Mouse (Mus musculus) spleen, postnatal 10 days (tissue): ENCODE results near the gene Dct.

Experiments
- DNase-seq, 2 experiments: peaks; one replicate each; pipeline ENCODE4 v3.0.0; 2021 to 2022; ENCODE audit warnings: low spot score in 2 of 2

Gene Dct

DNA sequence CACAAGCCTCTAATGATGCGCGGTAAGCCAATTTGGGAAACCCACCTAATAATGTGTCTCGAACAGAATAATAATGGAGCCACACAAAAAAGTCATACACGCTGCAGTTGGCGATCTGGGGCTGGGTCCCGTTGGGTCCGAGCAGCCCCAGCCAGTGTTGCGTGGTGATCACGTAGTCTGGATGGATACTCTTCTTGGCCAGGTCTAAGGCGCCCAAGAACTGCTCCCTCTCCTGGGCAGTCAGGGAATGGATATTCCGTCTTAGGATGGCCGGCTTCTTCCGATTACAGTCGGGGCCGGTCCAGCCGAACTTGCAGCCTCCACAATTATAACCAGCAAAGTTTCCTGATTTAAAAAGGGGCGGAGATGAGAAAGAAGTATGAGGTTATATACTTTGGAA lies 9.1 kb downstream of the Dct start:
- peak in 1 of 2 experiments; percentile 19 for DNase-seq

DNA sequence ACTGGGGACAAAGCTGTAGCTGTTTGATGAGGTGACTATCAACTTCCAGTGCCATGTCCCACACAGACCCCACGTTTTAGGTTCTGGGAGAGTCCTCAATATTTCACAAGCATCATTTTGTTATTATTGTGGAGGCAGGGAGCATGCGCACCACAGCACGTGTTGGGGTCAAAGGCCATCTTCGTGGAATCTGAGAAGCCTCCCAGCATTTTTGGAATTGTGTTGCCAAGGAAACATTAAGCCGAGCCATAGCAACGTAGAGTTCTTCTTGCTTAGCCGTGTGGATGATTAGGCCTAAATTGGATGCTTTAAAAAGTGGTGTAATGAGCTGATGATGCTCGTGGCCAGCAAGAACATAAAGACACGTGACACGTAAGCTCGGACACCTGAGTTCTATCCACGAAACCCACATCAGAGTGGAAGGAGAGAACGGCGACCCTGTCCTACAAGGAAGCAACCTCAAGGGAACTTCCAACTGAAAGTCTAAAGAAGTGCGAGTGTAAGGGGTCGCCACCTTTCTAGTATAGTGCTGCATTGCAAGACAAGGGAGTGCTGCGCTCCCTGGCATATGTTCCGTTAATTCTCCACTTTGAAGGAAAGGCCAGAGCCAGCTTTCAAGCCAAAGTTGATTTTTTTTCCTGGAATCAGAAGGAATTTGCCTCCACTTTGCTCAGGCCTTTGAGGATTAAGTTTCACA lies 9.8 kb downstream of the Dct start:
- DNase-seq: no peak

DNA sequence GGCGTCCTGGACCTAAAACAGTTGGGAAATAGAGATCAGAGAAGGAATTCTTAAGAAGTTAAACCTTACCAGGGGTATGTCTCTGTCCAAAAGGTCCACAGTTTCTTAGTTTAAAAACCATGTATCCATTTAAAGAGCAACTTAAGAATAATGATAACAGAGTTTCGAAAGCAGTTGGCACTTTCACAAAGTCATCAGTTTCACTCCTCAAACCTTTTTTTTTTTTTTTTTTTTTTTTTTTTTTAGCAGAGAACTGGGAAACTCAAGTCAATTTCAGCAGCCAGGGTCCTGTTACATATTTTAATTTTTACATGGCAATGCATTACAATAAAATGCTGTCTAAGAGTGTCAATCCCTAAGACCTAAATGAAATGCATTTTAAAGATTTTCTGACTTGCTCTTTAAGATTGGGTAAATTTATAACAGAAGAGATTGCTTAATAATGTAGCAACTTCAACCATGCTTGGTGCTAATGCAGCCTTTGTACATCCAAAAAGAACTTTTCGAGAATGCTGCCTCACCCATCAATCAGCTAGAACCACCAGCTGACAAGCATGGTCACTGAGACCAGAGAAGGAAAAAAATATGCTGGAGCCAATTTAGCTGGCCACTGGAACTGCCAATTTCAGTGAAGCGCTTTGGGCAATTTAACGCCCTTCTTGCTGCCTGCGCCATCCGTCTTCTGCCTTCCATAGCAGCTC lies 11.3 kb downstream of the Dct start:
- no peak for DNase-seq

DNA sequence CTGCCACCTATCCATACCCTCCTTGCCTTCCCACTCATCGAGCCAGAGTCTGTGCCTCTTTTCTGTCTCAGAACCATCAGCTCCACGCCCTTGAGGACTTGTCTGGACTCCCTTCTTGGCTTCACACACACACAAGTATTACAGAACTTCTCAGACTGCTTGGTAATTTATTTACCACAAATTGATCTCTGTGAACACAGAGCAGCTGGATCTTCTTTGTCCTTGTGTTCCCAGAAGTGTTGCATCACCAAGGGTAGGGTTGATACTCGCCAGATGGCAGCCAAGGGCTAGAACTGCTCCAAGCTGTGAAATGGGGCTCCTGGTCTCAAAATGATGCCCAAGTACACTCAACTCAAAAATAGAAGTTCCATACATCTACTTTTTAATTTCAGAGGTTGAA lies 13.0 kb downstream of the Dct start:
- no peak for DNase-seq

DNA sequence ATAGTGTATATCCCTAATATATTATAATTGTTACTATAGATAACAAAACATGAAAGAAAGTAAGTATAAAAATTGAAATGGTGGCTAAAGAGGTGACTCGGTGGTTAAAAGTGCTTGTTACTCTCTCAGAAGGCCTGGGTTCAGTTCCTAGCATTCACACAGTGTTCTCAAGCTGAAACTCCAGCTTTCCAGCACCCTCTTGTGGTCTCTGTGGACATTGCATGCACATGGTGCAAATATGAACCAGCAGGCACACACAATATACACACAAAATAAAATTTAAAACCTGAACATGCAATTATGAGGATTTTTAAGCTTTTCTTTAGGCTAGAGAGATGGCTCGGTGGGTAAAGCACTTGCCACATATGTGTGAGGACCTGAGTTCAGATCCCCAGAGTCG lies 24.5 kb downstream of the Dct start:
- no peak for DNase-seq

DNA sequence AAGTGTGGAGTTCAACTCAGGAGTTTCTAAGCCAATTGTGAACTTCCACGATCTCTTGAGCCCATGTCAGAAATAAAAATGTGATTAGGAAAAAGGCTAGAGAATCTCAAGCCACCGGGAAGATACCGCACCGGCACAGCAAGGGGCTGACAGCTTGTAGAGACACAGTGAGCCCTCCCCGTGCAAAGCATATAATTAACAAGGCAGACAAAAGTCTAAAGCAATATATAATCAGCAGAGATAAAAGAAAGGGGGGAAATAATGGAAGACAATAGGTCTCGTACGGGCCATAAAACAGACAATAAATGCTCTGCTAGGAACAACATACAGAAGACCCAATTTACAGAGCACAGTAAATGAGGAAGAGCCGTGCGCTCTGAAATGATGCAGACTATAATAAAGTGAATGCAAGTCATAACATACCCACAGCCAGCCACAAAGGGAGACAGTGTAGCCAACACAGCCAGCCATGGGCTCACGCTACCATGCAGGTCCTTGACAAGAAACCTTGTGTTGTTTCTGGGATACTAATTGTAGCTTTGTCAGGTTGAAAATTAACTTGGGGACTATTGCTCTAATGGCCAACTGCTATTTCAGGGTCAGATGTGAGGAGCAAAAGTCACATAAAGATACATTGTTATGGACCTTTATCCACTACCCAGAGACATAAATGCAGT lies 30.0 kb downstream of the Dct start:
- DNase-seq: no peak

DNA sequence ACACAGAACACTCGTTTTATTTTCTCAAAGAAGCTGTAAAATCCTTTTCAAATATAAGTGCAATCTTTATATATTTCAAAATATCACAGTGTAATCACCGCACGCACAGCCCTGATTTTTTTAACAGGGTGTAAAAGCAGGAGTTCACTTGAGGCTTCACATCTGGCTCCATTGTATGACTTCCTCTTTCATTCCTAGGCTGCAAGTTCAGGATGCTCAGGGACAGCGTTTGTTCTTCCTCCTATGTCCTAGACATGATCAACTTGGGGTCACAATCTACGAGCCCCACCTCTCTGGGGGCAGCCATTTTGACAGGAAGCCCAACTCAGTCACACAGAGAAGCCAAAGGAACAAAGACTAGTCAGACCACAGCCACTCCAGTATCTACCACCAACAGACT lies 32.7 kb downstream of the Dct start:
- DNase-seq: no peak

DNA sequence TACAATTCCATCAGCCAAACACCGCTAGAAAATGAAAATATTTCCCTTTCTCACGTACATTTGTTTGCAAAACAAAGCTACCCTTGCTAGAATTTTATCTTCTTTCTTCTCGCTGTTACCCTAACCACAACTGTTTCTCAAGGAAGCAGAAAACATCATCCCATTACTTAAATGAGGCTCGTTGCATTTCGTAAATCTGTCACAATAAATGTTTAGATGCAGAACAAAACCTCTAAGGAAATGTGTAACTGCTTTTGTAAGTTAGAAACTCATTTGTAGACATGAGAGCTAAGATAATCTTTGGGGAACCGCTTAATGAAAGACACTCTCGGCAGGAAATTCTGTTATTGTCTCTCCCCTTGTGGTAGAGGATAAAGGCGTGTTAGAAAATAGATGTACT lies 38.8 kb downstream of the Dct start:
- no peak for DNase-seq

DNA sequence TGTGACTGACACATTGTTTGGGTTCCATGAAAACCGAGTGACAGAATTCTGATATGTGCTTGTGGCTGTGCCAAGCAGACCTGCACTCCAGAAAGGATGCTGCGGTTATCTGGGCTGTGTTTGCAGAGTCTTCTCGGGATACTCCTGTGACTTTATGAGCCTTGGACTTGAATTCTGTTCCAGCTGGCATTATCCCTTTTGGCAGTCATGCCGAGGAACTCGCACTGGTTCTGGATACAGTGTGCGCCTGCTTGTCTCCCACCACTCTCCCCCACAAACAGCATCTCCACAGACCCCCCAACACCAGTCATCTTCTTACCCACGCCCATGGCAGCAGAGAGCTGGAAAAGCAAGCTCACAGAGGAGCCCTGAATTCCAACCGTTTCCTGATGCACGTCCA lies 42.5 kb downstream of the Dct start:
- no peak for DNase-seq

DNA sequence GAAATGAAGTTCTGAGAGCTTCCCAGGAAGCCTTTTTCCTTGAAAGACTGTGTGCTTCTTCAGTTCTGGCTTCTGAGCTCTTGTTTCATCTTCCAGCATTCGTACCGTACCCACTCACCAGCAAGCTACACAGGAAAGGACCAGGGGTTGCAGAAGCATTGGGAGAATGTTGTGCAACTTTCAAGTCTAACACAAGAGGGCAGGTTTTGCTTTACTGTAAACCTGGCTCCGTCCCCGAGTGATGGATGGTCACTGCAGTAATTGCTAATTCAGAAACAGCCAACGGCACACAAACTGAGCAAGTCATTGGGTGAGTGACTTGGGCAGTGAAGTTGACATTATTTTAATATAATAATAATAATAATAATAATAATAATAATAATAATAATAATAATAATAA lies 46.3 kb downstream of the Dct start:
- DNase-seq: no peak

DNA sequence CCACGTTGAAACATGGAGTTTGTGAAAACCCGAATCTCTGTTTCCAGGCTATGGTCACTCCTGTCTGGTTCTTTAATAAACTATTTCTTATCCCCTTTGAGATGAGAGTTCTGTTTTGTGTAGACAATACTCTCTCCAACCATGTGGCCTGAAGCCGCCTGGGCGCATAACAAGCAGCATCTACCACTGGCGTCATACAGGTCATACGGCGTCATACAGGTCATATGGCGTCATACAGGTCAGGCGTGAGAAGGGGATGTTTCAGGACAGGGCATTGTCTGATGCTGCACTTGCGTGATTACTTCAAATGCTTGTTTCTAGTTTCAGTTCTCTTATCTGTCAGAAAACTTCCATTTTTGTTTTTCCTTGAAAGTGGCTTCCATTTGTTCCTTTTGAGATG lies 47.6 kb downstream of the Dct start:
- DNase-seq: no peak

DNA sequence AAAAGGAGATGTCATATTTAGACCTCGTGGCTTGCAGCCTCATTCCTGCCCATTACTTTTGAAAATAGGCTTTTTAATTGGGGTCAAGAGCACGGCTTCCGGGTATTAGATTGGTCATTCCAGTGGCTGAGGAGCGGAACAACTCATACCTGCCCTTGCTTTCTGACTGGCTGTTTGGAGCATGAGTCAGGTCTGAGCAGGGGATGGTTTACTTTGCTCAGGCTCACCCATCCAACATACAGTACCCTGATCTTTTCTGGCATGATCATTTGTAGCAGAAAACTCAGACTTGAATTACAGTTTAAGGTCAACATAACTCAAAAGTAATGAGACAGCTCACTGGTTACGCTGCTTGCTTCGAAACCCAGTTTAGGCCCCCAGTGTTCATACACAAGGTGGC lies 58.2 kb downstream of the Dct start:
- DNase-seq: no peak

DNA sequence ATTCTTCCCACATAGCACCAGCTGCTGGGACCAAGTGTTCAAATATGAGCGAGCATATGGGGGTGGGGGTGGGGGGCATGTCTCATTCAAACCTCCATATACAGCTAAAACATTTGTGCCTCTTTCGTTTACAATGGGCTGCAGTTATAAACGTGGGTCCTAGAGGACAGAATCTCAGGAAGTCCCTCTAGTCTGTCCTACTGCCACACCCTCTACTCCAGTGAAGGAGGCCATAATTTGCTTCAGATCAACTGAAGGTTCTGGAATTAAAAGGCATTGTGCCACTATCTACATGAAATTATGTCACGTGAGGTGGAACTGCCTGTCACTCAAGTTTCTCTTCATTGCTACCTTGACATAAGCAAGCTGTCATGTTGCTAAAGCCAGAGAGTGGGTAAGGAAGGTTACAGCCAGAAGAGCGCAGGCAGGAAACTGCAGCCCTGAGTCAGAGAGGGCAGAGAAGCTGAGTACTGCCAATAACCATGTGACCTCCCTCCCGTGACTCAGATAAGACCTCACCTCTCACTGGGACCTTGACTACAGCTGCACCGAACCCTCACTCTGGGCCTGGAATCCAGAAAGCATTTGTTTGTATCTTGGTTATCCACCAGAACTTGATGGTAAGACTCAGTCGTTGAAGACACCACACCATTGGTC lies 59.3 kb downstream of the Dct start:
- no peak for DNase-seq

DNA sequence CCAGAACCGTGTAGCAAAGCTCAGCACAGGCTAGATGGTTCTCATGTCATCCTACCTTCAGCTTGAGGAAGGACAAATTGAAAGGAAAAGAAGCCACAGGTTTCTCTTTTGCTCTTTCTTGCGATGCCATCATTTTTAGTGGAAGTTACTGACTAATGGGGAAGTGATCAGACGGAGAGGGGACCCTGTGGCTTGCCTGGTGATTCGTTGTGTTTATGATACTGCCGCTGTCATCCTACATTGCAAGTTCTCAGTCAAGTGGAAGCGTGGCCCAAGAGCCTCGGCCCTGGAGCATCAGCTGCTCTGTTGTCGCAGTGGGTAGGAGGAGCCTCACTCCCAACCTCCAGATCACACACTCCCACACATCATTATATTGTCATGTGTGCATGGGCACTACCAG lies 61.8 kb downstream of the Dct start:
- no peak for DNase-seq

DNA sequence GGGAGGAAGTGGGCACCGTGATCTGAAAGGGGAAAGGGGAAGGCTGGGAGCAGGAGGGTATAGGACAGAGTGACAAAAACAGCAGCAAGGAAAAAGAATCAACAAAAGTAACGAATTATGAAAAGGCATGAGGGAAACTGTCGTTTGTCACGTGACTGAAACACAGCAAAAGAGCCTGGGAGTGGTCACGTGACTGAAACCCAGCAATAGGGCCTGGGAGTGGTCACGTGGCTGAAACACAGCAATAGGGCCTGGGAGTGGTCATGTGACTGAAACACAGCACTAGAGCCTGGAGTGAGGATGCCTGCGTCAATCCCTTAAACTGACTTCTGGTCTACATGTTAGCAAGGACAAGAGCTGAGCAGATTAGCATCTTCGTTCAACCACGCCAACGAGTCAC lies 63.6 kb downstream of the Dct start:
- no peak for DNase-seq

DNA sequence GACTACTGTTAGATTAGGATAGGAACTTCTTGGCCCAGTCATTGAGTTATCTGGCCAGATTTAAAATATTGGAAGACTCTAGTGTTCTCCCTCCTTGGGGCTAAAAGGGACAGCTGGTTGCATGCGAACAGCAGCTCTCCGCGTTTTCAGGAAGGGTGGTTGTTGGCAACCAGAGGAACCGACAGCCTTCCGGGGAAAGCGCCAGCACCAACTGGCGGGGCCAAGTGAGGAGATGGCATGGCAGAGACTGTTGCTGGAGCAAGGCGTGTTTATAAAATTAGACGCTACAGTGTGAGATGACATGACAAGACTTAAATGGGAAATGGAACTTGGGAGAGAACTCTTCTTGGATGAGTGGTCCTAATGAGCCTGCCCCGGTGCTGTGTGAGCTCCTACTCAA lies 70.5 kb downstream of the Dct start:
- no peak for DNase-seq

DNA sequence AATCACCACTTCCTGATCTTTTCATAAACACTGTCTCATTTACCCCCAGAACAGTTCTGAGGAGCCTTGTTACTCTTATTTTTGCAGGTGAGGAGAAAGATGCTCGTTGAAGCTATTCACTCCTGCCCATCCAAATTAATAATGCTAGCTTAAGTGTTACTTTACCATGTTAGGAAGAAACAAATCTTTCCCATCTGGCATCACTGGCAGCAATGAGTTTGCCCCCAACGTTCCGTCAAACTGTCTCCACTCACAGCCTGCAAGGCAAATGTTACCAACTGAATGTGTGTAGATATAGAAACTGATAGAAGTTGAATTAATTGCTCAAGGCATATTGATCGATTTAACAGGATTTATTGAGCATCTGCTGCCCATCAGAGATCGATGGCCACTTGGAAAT lies 79.5 kb downstream of the Dct start:
- DNase-seq: no peak
